Mouse (Mus musculus) kidney, adult 2 months (tissue): ENCODE results near the gene Gm5447.

Experiments used
- CTCF ChIP-seq: fragments of 200-500 bp; conservative IDR thresholded peaks from 2 replicates; pipeline ENCODE4 v1.5.1; 2011; ENCODE audit warnings: low read depth, mild to moderate bottlenecking, control low read depth, low read length, moderate library complexity, mixed read lengths; ENCODE audit not compliant: insufficient read depth, insufficient read length
- POLR2A ChIP-seq: fragments of 200-500 bp; IDR thresholded peaks from one replicate; pipeline ENCODE4 v1.6.1; 2011; ENCODE audit warnings: low read depth, low read length, control low read depth

DNA sequence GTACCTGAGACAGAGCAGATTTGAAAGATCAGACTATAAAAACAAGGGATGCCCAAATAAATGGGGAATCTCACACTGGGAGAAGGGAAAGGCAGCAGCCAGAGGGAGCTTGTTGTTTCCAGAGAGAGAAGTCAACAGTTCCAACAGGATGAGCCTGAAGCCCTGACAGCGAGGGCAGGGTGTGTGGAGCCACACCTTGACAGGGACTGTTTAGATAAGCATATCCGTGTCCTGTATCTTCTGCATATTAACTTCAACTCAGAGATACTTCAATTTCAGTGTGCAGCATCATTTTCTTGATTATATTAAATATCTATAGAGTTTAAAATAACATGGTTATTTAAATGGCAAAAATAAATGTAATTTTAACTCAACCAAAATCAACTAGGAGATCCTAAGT lies 13.3 kb upstream of the Gm5447 start:
- TF ChIP-seq CTCF, result no peak
- TF ChIP-seq POLR2A, result no peak
